Mouse (Mus musculus) embryo, embryonic 10 days (tissue): ENCODE data around the gene Cdc37.
"Not testable (repeated sequence)": the region's sequence is repeated elsewhere in the genome, so short reads cannot be mapped to it uniquely, and the experiment has no call there.

Experiments used
- DNase-seq: peaks from one replicate; pipeline ENCODE4 v3.0.0-alpha.2; 2015; ENCODE audit warnings: low spot score

Cdc37 gene

DNA sequence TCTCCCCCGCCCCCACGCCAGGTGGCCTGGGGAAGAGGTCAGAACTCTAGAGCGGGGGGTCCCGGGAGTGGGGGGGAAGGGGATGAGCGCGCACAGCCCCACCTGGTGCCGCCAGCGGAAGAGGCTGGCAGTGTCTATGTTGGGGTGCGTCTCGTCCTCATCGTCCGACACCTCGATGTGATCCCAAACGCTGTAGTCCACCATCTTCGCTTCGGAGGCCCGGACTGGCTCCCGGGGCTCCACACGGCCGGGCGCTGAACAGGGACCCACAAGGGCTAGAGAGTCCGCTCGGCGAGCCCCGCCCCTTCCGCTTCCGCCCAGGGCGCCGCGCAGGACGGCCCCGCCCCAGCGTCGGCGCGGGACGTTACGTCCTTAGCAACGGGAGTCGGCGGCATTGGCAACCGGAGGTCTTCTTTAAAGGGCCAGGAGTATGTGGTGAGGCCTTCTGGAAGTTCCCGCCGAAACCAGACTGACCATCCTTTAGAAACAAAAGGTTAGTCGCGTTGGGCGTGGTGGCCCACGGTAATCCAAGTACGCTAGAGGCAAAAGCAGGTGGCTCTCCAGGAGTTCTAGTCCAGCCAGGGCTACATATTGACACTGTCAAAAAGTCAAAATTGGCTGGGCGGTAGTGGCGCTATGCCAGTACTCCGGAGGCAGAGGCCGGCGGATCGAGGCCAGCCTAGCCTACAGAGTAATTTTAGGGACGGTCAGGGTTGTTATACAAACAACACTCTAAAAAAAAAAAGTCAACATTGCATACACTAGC, at the start of gene Cdc37:
TSS of gene Cdc37 (minus strand) at position 329 of the 766 bp plus-strand sequence.
- peak; percentile 97 for DNase-seq

DNA sequence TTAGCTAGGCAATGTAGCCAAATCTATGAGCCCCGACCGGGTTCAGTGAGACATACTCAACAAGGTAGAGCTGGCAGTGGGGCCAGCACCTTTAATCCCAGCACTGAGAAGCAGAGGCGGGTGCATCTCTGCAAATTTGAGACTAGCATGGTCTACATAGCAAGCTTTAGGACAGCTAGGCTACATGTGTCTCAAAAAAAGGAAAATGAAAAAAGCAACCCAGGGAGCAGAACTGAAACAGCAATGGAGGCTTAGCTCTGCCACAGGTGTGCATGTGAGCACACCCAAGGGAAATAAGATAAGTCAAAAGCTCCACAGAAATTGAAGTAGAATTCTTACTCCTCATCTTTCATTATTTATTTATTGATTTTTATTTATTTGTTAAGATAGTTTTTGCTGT, 49.2 kb upstream of the Cdc37 start:
- no peak for DNase-seq

DNA sequence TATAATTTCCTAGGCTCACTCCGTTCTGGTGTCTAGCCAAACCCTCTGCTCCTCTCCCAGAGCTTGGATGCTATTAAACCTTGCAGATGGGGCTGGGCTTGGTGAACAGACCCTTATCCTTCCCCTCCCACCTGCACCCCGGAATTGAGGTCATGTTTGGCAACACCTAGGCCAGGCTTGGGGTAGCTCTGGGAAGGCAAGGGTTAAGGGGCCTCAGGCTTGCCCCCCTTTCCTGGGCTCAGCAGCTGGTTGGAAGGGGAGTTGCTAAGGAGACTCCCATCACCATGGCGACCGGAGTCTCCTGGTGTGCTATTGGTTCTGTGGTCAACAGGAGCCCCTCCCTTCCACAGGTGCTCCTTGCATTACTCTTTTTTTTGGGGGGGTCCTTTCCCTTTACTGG, 48.2 kb upstream of the Cdc37 start:
- peak; percentile 77 for DNase-seq

DNA sequence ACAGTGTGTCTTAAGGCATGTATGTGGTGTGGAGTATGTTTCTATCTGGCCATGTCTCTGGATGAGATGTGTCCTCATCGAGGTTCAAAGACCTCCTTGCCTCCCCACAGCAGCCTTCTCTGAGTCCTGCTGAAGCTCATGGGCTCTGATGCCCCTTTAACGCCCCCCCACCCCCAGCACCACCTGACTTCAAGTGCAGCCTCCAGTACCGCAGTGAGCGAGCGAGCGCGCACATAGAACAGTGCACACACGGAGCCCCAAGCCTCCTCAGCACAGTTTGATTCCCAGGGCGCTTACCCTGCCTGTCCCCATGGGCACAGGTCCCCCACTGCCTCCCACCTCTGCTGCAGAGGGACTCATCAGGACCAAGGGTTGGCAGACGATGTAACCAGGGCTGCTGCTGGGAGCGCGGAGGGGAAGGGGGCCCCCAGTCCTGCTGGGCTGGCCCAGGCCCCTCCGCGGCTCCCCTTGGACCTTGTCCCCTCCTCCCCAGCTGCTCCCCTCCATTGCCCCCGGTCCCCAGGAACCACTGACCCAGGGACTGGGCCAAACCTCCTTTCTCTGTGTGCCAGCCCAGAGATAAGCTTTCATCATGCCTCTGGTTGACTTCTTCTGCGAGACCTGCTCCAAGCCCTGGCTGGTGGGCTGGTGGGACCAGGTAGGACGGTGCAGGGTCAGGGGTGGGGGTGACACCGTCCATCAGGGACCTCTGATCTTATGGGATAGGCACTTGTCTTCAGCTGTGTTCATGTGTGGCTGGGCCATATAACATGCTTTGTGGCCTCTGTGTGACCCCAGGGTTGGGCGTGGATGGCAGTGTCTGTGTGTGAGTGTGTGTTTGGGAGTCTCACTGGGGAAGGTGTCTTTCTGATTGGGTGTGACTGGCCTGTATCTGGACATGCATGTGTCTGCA, 47.0 kb upstream of the Cdc37 start:
- DNase-seq: no peak

DNA sequence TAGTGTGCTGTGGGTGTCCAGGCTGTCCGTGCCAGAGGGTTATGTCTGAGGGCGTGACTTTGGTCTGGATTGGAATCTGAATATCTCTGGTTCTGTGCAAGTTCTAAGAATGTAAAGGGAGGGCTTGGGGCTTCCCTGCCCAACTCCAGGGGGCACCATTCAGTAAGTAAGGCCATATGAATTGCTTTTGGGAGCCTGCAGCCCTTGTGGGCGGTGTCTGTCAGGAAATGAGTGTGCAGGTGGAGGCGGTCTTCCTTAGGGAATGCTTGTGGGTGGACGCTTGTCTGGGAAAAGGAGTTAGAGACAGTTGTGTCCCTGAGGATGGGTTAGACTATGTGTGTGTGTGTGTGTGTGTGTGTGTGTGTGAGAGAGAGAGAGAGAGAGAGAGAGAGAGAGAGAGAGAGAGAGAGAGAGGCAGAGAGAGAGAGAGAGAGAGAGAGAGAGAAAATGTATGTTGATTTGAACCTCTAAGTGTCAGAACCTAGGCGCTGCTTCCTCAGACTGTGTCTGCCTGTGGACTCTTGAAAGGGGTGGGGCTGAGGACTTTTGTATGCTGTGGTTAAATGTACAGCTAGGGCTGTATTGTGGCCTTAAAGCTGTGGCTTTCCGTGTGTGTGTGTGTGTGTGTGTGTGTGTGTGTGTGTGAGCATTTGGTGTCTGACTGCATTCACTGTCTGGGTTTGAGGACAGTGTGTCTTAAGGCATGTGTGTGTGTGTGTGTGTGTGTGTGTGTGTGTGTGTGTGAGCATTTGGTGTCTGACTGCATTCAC, 46.1 kb upstream of the Cdc37 start:
- DNase-seq: not testable (repeated sequence)

DNA sequence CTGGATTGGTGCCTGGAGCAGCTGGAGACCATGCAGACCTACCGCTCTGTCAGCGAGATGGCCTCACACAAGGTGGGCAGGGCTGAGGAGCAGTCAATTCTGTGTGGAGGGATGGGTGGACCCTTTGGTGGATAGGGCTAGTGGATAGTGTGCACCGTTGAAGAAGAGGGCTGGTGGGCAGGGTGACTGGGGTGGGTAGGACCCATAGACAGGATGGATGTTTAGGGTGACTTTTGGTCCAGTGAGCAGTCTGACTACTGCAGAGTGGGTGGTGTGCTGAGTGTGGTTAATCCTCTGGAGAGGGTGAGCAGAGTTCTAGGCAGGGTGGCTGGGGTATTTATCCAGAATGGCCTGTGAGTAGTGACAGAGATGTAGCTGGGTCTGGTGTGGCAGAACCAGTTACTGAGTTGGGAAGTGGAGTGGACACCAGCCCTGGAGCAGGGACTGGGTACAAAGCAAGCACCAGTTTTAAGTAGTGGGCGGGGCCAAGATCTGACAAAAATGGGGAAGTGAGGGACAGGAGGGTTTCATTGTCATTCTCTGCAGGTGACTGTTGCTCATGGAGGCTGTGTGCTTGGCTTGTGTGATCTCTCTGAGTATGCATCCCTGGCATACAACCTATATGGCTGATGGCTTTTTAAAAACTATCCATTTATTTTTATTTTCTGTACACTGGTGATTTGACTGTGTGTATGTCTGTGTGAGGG, 45.2 kb upstream of the Cdc37 start:
- no peak for DNase-seq

DNA sequence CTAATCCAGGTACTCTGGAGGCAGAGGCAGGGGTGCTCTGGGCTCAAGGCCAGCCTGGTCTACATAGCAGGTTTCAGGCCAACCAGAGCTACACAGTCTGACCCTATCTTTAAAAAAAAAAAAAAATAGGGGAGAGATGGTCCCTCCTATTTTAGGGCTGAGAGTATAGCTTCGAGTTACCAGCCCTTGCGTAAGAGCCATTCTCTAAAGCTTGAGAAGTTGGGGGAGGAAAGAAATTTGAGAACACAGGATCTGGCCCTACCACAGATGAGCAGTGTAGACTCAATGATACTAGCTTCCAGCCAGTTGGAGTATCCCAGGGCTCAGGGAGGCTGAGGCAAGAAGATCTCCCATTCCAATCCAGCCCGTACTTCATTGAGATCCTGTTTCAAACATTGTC, 44.0 kb upstream of the Cdc37 start:
- no peak for DNase-seq

DNA sequence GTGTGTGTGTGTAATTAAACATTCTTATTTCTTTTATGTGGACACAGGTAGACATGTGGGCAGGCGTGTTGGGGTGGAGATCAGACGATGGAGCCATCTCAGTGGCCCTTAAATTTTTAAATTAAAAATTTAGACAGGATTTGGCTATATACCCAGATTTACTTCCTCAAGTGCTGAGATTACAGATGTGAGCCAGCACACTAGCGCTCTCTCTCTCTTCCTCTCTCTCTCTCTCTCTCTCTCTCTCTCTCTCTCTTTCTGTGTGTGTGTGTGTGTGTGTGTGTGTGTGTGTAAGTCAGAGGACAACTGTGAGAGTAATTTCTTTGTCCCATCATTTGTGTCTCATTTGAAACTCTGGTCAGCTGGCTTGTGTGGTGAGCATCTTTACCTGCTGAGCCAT, 40.9 kb upstream of the Cdc37 start:
- DNase-seq: no peak

DNA sequence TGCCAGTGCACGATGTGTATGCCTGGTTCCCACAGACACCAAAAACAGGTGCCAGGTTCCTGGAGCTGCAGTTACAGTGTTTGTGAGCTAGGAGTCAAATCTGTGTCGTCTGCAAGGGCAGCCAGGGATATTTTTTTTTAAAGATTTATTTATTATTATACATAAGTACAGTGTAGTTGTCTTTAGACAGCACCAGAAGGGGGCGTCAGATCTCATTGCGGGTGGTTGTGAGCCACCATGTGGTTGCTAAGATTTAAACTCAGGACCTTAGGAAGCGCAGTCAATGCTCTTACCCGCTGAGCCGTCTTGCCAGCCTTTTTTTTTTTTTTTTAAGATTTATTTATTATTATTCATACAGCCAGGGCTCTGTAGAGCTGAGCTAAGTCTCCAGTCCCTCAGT, 40.1 kb upstream of the Cdc37 start:
- no peak for DNase-seq

DNA sequence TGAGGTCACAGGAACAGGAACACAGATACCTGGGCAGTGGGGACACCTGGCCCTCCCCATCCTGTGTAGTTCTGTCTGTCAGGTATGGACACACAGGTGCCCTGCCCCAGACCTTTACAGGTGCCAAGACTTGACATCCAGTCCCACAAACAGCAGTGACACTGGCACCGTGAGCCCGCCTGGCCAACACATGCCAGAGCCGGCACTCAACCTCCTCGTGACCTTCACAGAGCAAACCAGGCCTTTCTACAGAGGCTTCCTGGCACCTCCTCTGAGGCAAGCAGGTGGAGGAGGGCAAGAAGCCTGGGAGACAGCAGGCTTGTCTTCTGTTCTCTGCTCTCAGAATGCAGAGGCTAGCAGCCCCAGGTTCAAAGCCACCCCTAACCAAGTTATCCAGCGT, 35.7 kb upstream of the Cdc37 start:
- no peak for DNase-seq

DNA sequence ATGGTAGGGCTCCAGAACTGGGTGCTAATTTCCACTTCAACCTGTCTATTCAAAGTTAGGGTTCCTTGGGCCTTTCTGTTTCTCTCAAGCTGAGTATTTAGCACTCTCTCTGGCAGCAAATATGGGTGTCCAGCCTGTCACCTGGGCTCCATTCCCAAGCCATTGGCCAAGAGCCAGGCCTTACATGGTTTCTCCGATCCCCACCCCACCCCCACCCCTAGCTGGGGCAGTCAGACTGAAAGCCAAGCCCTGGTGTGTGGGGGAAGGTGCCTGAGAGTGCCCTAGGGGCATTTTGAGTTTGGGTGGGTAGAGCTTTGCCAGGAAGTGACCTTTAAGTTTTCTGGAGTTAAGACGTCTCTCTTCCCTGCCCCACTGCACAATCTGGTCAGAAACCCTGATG, 35.0 kb upstream of the Cdc37 start:
- no peak for DNase-seq

DNA sequence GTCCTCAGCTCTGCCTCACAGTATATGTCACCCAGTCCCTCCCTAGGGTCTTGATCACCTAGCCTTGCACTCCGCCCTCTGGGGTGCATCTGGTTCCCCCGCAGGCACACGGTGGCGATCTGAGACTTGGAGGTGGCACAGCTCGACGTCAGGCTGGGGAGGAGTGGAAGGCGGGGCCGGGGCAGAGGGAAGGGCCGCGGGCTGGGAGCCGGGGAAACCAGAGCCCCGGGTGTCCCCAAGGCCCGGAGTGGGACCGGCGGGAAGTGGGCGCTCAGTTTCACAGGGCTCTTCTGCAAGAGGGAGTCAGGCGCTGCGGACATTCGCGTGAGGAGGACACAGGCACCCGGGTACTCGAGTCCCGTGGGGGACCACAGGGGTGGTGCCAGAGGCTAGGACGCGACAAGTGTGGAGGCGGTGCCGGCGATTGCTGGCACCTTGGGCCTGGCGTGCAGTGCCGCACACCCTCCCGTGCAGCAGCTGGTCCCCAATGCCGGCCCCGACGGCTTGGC, 34.2 kb upstream of the Cdc37 start:
- no peak for DNase-seq

DNA sequence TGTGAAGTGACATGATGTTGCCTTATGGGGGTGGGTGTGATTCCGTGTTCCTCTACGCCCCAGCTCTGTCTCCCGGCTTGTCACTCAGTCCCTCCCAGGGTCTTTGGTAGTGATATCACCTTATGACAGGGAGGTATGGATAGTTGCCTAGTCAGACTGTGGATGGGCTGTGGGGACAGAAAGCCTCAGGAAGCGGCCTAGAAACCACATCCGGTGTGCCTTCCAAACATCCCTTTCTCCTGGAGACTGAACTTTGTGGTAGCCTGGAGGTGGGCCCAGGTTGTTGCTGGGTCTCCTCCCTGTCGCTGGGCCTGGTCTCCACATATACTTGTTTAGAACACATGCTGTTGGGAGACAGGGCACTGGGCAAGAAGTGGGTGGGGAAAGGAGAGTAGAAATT, 33.6 kb upstream of the Cdc37 start:
- DNase-seq: no peak

DNA sequence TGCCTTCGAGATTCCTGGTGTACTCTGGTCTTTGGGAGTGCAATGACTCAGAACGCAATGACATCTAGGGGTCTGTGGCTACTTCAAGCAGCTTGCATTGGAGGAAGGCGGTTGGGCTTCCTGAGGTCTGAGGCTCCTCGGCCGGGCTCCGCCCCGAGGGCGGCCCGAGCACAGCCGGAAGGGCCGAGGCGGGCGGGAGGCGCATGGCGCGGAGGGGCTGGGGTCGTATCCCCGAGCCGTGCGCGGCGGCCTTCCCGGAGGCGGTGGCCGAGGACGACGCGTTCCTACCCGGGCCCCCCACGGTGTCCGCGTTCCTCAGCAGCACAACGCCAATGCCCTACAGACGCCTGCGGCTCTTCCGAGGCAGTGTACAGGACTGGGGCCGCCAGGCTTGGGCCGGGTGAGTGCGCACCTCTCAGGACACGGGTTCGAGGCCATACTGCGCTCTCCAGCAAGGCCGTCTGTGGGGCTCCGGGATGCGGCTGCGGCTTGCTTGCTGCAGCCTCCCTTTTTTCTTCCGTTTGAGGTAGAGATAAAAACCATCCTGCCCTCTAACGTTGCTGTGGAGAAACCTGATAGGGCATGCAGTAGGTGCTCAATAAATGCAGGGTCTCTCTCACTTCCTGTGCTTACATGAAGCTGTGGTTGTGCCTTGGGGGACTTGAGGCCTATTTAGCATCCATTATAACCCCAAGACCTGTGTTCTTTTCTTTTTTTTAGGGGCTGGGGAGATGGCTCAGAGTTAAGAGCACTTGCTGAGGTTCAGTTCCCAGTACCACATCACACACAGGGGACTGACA, 31.8 kb upstream of the Cdc37 start:
- DNase-seq: peak; percentile 68

DNA sequence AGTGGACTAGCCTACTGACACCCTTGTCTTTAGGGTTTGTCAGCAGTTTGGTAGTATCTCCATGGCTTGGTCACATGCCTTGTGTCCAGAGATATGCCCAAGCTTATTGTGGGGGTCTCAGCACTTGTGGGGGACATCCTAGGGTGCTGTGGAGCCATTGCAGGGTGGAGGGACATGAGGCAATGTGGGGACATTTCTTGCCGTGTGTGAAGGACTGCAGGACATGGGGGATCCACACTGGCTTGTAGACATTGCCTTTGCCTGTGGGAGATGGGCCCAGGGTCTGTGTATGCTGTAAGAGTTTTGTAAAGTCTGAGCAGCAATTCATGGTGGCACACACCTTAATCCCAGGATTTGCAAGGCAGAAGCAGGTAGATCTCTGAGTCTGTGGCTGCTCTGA, 31.1 kb upstream of the Cdc37 start:
- DNase-seq: no peak

DNA sequence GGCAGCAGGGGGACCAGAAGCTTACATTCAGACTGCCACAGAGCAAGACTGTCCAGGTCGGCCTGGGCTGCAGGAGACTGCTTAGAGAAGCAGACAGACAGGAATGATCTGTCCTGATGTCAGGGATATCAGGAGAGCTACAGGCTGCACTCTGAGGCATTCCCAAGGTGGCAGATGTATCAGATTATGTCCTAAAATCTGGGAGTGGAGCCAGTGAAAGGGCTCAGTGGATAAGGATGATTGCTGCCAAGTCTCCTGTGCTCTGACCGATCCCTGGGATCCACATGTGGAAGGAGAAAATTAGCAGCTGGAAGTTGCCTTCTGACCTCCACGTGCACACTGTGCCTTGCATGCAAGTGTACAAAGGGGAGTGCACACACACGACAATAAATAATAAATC, 30.6 kb upstream of the Cdc37 start:
- no peak for DNase-seq

DNA sequence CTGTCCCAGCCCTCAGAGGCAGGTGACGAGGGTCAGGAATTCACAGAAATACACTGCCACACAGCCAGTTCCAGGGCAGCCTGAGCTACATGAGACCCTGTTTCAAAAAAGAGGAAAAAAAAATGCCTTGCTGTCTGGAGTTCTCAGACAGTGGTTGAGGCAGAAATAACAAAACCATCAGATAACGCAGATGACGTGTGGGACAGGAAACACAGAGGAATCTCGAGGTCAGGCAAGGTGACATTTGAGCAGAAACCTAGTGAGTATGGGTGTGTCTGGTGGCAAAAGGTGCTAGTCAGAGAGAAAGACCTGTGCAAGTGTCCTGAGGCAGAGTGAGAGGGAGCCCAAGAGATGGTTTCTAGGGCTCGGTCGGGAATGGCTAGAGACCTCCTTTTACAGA, 22.6 kb upstream of the Cdc37 start:
- DNase-seq: no peak

DNA sequence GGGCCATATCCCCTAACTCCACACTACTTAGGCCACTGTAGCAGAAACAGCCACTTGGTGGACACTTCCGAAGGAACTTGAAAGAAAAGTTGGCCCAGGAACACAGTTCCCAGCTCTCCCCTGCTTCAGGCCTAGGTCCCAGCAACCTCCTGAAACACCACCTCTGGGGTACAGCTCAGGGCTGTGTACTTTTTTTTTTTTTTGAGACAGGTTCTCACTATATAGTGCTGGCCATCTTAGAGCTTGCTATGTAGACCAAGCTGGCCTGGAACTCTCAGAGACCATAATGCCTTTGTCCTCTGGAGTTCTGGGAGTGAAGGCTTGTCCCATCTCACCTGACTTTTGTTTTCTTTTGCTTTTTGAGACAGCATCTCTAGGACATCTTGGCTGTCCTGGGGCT, 19.4 kb upstream of the Cdc37 start:
- DNase-seq: no peak

DNA sequence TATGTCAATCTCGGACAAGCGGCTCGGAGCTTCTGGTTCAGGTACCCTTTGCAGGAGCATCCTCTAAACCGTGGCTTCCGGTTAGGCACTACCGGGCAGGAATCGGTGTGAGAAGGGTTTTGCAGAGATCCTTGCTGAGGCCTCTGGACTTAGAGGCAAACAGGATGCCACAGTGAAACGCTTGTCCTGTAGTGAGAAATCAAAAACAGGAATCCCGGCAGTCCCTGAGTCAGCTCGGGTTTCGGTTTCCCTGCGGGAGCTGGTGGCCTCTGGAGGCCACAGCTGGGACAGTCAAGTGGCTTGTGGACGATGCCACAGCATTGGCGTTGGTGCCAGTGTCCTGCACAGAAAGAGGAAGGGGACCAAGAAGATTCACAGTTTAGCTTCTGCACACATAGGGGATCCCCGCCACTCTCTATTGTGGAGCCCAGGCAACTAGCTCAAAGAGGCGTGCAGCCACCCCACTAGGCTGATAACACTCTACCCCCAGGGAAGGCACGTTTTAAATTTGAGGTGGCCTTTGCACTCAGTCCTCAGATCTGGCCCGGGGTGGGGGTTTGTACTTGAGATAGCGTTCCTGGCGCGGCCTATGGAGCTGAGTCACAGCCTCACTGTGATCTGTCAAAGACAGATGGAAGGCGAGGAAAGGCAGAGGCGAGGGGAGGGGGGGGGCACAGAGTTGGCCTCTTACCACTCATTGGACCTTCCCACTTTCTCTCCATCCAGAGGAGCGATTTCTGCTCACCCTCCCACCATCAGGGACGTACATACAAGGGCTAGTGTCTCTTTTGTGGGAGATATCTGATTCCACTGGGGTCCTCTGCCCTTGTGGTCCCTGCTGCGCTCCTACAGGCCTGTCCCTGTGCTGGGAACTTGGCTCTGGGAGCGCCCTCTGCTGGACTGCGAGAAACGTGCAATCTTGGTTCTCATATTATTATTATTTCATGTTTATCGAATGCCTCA, 18.7 kb upstream of the Cdc37 start:
- DNase-seq: peak; percentile 85
